Mouse (Mus musculus) cerebellum, adult 9-10 months (tissue): Measurements from ENCODE around the gene Top2b.
A peak's percentile ranks its signal among the peaks of the same experiment; 100 is the strongest.

Source experiments
- DNase-seq: peaks from one replicate; pipeline ENCODE4 v3.0.0; 2022

Top2b gene

GRCm38 (mm10) chr14:16364878-16365337 lies at the start of gene Top2b:
Top2b (plus strand) TSS chr14:16365179.
- peak; percentile 99 for DNase-seq

- no peak for DNase-seq
These were observed 48.3 kb upstream of the Top2b start for GRCm38 (mm10) chr14:16316715-16317114.

GRCm38 (mm10) chr14:16319818-16320217 lies 45.2 kb upstream of the Top2b start:
- no peak for DNase-seq

DNA sequence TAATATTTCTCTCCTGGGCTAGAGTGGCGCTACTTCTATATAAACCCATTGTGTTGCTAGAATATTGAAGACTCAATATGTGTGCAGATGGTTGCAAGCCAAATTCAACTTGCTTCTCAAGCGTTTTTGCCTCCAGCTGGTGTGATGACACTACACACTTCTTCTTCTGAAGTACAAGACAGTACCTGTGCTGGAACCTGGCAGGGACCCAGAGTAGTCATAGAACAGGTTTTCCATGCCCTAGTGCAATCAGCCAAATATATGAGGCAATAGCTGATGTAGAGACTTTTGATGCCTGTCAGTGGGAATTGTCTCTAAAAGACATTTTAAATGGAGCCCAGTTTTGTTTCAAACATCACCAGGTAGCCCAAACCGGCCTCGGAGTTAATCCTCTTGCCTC lies 40.6 kb upstream of the Top2b start:
- DNase-seq: no peak

- no peak for DNase-seq
These were observed 39.8 kb upstream of the Top2b start for GRCm38 (mm10) chr14:16325208-16325607.

GRCm38 (mm10) chr14:16328531-16328930 lies 36.4 kb upstream of the Top2b start:
- DNase-seq: no peak

- DNase-seq: no peak
These were observed 36.0 kb upstream of the Top2b start for GRCm38 (mm10) chr14:16328959-16329480.

GRCm38 (mm10) chr14:16329756-16330155 lies 35.2 kb upstream of the Top2b start:
- no peak for DNase-seq

DNA sequence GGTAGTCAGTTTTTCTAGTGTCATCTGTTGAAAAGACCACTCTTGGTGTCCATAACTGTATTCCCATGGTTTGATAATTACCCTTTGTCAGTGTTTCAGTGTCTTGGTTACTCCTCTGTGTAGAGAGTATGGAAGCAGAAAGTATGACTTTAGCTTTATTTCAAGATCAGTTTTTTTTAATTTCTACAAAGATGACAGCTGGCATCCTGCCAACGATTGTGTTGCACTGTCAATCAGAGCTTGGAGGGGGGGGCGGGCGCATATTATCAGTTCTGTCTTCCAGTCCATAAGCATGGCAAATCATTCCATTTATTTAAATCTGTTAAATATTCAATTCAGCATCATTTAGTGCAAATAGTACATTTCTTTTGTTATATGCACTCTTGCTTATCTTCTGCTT lies 30.7 kb upstream of the Top2b start:
- no peak for DNase-seq

DNA sequence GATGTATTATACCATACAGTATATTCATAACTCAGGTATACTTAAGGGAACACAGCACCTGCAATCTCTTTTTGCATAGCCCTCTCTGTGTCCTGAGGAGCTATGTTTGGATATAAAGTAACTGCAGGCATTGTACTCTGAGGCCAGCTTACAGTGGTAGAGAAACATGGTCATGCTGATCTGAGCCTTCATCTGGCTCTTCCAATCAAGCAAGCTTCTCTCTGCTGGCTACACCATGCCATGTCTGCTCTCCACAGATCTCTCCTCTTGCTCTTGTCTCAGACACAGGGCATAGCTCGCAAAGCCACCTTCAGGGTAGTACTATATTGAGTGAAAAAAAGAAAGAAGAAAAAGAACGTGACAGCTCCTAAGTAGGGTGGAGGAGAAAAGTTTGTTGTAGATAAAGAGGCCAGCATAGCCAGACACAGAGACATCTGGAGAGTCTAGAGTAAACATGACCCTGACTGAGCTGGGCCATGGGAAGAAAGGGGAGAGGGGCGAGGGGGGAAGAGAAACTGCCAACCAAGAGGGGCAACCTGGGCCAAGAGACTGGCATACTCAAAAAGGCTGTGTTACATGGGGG lies 29.1 kb upstream of the Top2b start:
- no peak for DNase-seq

GRCm38 (mm10) chr14:16347505-16347904 lies 17.5 kb upstream of the Top2b start:
- no peak for DNase-seq

GRCm38 (mm10) chr14:16359704-16360103 lies 5.3 kb upstream of the Top2b start:
- no peak for DNase-seq

- peak; percentile 83 for DNase-seq
These were observed 683 bp upstream of the Top2b start for GRCm38 (mm10) chr14:16364161-16364831.

- DNase-seq: peak; percentile 71
These were observed 589 bp downstream of the Top2b start for GRCm38 (mm10) chr14:16365362-16366173.

DNA sequence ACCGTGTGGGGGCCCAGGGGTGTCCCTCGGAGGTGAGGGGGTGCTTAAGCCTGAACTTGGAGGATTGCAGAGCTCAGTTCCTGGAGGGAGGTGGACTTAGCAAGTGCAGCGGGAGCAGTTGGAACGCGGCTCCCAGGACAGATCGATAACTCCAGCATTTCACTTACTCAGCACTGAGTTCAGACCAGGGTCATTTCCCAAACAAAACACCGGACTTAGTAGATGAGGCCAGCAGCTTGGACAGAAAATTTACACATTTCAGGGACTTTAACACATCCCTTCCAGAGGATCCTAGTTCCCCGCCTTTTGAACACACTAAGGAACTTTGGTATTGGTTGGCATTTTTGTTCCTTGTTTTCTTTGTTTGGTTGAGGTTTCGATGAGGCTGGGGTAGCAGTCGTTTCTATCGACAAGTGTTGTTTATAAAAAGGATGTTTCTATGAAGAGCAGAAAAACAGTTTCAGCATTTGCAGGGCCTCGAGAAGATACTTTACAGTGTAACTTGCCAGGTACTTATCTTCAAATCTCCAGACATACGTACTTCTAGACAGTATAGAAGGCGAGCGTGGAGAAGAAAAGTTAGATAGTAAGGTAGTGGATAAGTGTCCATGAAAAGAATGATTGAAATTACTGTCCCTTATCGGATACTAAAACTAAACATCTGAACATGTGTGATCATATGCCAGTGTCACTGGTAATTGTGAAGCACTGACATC lies 1.4 kb downstream of the Top2b start:
- DNase-seq: no peak

DNA sequence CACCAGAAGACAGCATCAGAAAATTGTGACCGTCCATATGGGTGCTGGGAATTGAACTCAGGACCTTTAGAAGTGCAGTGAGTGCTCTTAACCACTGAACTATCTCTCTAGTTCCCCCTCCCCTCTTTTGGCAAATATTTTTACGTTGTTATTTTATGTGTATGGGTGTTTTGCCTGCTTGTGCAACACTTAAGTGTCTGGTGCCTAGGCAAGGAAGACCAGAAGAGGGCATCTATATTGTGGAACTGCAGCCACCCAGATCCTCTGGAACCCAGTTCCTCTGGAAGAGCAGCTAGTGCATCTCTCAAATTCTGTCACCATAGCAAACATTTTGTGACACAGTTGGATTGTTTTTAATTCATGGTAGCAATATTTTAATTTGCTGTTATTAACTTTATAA lies 2.0 kb downstream of the Top2b start:
- no peak for DNase-seq

DNA sequence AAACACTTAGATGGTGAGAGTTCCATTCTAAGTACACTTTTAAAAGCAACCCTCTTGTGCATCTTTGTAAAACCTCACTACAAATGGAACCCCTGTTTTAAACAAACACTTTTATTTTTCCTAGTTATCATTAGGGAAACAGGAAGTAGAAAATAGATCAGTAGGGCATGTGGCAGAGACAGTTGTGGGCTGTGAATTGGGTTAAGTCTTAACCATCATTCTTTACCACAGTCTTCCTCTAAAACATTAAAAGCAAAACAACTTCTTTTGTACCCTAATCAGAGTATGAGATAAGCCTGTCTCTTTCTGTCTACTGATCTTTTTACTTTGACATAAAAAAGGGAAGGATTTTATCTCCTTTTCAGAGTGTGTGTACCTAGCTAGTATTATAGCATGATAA lies 7.8 kb downstream of the Top2b start:
- no peak for DNase-seq

DNA sequence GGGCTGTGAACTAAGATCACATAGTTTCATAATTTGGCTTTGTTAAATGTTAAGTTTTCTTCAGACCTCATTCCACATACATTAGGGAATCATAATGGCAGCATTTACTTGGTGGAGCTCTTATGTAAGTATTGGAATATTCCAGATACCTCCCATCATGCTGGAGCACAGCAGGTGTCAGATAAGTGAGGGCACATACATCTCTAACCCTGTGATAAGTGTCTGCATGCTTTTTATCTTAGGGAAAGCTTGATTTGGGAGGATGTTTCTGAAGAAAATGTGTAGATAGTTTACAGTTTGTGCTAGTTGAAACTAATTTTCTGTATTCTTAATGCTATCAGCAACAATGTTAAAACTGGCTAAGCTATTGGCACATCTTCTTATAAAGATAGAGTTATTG lies 8.2 kb downstream of the Top2b start:
- DNase-seq: no peak

- DNase-seq: peak; percentile 90
These were observed 15.1 kb downstream of the Top2b start for GRCm38 (mm10) chr14:16379917-16380570.

DNA sequence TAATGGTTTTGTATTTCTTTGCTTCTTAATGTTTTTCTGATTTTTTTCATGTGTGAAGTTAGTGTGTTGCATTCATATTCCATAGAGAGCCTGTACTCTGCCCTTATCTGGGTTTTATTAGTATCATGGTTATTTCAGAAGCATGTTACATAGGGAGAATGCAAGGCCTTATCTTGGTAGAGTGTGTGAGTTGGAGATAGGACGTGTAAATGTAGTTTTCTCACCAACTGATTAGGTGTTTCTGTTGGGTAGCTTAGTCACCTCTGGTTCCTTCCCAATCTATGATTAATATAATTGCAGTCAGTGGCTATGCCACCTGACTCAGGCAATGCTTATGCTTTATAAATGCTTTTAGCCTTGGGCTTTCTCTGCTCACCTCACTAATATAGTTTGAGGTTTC lies 19.8 kb downstream of the Top2b start:
- DNase-seq: no peak

GRCm38 (mm10) chr14:16405187-16405586 lies 40.2 kb downstream of the Top2b start:
- DNase-seq: no peak

DNA sequence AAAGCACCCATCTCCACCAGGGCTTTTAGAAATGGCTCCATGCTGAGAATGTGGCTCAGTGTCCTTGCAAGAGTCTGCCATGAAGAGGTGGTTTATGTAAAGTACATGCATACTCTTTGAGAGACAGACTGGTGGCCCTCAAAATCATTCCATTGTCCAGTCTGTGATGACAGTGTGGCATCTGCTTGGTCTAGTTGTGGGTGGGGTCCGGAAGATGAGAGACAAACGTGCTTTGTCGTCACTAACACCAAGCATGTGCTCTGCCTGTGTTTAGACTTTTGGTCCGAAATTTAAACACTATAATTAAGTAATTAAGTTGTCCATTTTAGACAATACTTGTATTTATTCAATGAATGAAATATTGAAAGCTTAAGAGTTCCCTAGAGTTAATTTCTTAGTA lies 49.2 kb downstream of the Top2b start:
- no peak for DNase-seq

DNA sequence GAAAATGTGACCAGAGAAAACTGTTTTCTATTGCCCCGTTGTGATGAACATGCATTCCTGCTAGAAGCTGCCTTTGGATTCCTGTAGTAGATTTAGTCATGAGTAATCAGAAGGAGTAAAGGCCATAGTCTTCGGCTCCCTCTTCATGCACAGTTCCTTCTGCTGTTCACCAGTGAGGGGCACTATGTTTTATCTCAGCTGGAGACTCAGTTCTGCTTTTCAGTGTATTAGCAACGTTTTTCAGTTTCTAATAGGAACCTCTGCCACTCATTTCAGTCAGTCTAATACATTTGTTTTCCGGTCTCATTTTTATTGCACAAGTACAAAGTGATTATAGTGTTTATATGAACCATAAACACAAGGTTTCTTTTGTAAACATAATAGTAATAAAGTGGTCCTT lies 62.6 kb downstream of the Top2b start:
- DNase-seq: no peak
